10 mouse cellular contexts compared by ENCODE assay signal in genomic region chr2:110950432-110950803, GRCm38 (mm10). TPM values are rescaled to one million over a fixed set of nuclear protein-coding genes. Genes with fewer than 3 reads are reported as not detected.
DNase-seq lines count a peak whose midpoint lies in the region; ATAC-seq and TF ChIP-seq lines count a peak whose summit lies in the region.
"Had no signal": no experiment of that assay in that cellular context is flagged by ENCODE, and none has a peak within 500 bp of the region (broad histone marks: within the 10 kb centered on the region; RNA-seq: fewer than 3 reads in every experiment).

No protein-coding gene starts in this region.

- no peaks in the 10 kb centered on the region for H3K27me3 ChIP-seq in kidney, postnatal 0 days (ENCODE audit: insufficient read depth, low read length)
- 0 out of 2 replicates have a peak, but pooled peaks cover 1% of the 10 kb centered on the region for H3K27me3 ChIP-seq in kidney, adult 2 months (replicated peaks; ENCODE audit: control insufficient read depth, insufficient read depth, low read length)
- H3K27me3 ChIP-seq in forebrain, embryonic 10.5 days (ENCODE audit: poor library complexity, severe bottlenecking), result no peaks in the 10 kb centered on the region
- no peaks in the 10 kb centered on the region for H3K27me3 ChIP-seq in intestine, embryonic 15.5 days (replicated peaks)
- H3K27me3 ChIP-seq in neural tube, embryonic 15.5 days (replicated peaks), result no peaks in the 10 kb centered on the region
- no peaks in the 10 kb centered on the region for H3K27me3 ChIP-seq in thymus, adult 2 months (ENCODE audit: control insufficient read depth, insufficient read depth, low read length)
- H3K27me3 ChIP-seq: liver, embryonic 13.5 days had no signal

- no peaks in the 10 kb centered on the region for H3K4me1 ChIP-seq in kidney, postnatal 0 days (replicated peaks; ENCODE audit: insufficient read depth, low read length)
- H3K4me1 ChIP-seq in kidney, adult 2 months (ENCODE audit: control insufficient read depth, insufficient read depth, low read length), result no peaks in the 10 kb centered on the region
- peaks cover 17% of the 10 kb centered on the region for H3K4me1 ChIP-seq in forebrain, embryonic 10.5 days
- H3K4me1 ChIP-seq in intestine, embryonic 15.5 days (replicated peaks), result no peaks in the 10 kb centered on the region
- peaks cover 10% of the 10 kb centered on the region for H3K4me1 ChIP-seq in neural tube, embryonic 15.5 days
- no peaks in the 10 kb centered on the region for H3K4me1 ChIP-seq in thymus, adult 2 months (replicated peaks; ENCODE audit: control insufficient read depth, insufficient read depth, low read length)
- H3K4me1 ChIP-seq: liver, embryonic 13.5 days had no signal

- H3K4me3 ChIP-seq in kidney, postnatal 0 days (replicated peaks; ENCODE audit: low read depth, low read length), result no peak overlapping the region
- H3K4me3 ChIP-seq in kidney, adult 2 months (ENCODE audit: insufficient read depth, low read depth, low read length), result no peak overlapping the region
- peak overlapping the region; percentile 56 for H3K4me3 ChIP-seq in forebrain, embryonic 10.5 days
- no peak overlapping the region for H3K4me3 ChIP-seq in intestine, embryonic 15.5 days (replicated peaks)
- H3K4me3 ChIP-seq in neural tube, embryonic 15.5 days (replicated peaks), result peak overlapping the region; percentile 42
- H3K4me3 ChIP-seq in thymus, adult 2 months (ENCODE audit: control insufficient read depth, insufficient read depth, low read length), result no peak overlapping the region
- H3K4me3 ChIP-seq: erythroblast, embryonic 14.5 days; liver, embryonic 13.5 days had no signal

- WGBS in kidney, postnatal 0 days, result 56% methylated on average over 3 of the region's 3 CpGs
- 52% methylated on average over 3 of the region's 3 CpGs for WGBS in kidney, adult 2 months
- WGBS in forebrain, embryonic 10.5 days, result 61% methylated on average over 3 of the region's 3 CpGs
- WGBS in intestine, embryonic 15.5 days, result 53% methylated on average over 3 of the region's 3 CpGs
- WGBS in neural tube, embryonic 15.5 days, result 63% methylated on average over 3 of the region's 3 CpGs
- WGBS in thymus, adult 2 months, result 74% methylated on average over 3 of the region's 3 CpGs

- ATAC-seq in kidney, postnatal 0 days (replicated peaks; ENCODE audit: low FRiP score, low read depth), result no peak
- ATAC-seq in intestine, embryonic 15.5 days, result no peak
- peak; percentile 41; the same call in 1 of the 2 replicates for ATAC-seq in neural tube, embryonic 15.5 days (ENCODE audit: low FRiP score)

- no peaks in the 10 kb centered on the region for H3K36me3 ChIP-seq in kidney, postnatal 0 days (ENCODE audit: insufficient read depth, low read length)
- no peaks in the 10 kb centered on the region for H3K36me3 ChIP-seq in kidney, adult 2 months (ENCODE audit: control insufficient read depth, insufficient read depth, low read length)
- H3K36me3 ChIP-seq in forebrain, embryonic 10.5 days (replicated peaks), result no peaks in the 10 kb centered on the region
- H3K36me3 ChIP-seq in intestine, embryonic 15.5 days, result no peaks in the 10 kb centered on the region
- no peaks in the 10 kb centered on the region for H3K36me3 ChIP-seq in neural tube, embryonic 15.5 days
- H3K36me3 ChIP-seq in thymus, adult 2 months (ENCODE audit: control insufficient read depth, insufficient read depth, low read length), result no peaks in the 10 kb centered on the region
- H3K36me3 ChIP-seq: liver, embryonic 13.5 days had no signal

- H3K4me2 ChIP-seq in kidney, postnatal 0 days (ENCODE audit: low read length), result peak overlapping the region; percentile 50
- H3K4me2 ChIP-seq in intestine, embryonic 15.5 days (replicated peaks), result peak overlapping the region; percentile 59
- H3K4me2 ChIP-seq in neural tube, embryonic 15.5 days, result peak overlapping the region; percentile 67

- no peak for TF ChIP-seq CTCF in kidney, postnatal 0 days (IDR thresholded peaks at IDR 0.05; ENCODE audit: low read depth)
- no peak for TF ChIP-seq CTCF in kidney, adult 2 months (conservative IDR thresholded peaks at IDR 0.05; ENCODE audit: insufficient read depth, insufficient read length, low read depth, low read length)
- no peak for TF ChIP-seq CTCF in thymus, adult 2 months (IDR thresholded peaks at IDR 0.05; ENCODE audit: borderline replicate concordance, control insufficient read depth, extremely low read depth, insufficient read depth, low read length, poor library complexity)

- H3K9ac ChIP-seq in kidney, postnatal 0 days (ENCODE audit: low read depth, low read length), result no peak overlapping the region
- H3K9ac ChIP-seq in intestine, embryonic 15.5 days, result no peak overlapping the region
- H3K9ac ChIP-seq in neural tube, embryonic 15.5 days (replicated peaks), result 0 out of 2 replicates have a peak overlapping the region, but pooled peaks have one; percentile 37
- H3K9ac ChIP-seq: liver, embryonic 13.5 days had no signal

- H3K9me3 ChIP-seq in kidney, postnatal 0 days (replicated peaks; ENCODE audit: low read length), result no peaks in the 10 kb centered on the region
- no peaks in the 10 kb centered on the region for H3K9me3 ChIP-seq in forebrain, embryonic 10.5 days
- no peaks in the 10 kb centered on the region for H3K9me3 ChIP-seq in intestine, embryonic 15.5 days
- H3K9me3 ChIP-seq in neural tube, embryonic 15.5 days (replicated peaks), result no peaks in the 10 kb centered on the region
- H3K9me3 ChIP-seq: liver, embryonic 13.5 days had no signal

- DNase-seq in kidney, postnatal 0 days (ENCODE audit: low spot score), result no peak
- DNase-seq in kidney, adult 2 months, result no peak
- DNase-seq in forebrain, embryonic 10.5 days (ENCODE audit: extremely low spot score, low spot score), result no peak
- DNase-seq in thymus, adult 2 months, result no peak
- DNase-seq in left cerebral cortex, postnatal 4 days, result no peak
- DNase-seq in MN1 (ENCODE audit: low spot score), result no peak
- DNase-seq: liver, embryonic 13.5 days had no signal

- no peak overlapping the region for H3K27ac ChIP-seq in kidney, postnatal 0 days
- H3K27ac ChIP-seq in kidney, adult 2 months (ENCODE audit: insufficient read depth, low read depth, low read length), result no peak overlapping the region
- peak overlapping the region; percentile 79 for H3K27ac ChIP-seq in forebrain, embryonic 10.5 days
- no peak overlapping the region for H3K27ac ChIP-seq in intestine, embryonic 15.5 days
- H3K27ac ChIP-seq in neural tube, embryonic 15.5 days (replicated peaks), result no peak overlapping the region
- H3K27ac ChIP-seq in thymus, adult 2 months (ENCODE audit: control insufficient read depth, insufficient read depth, low read length), result no peak overlapping the region
- H3K27ac ChIP-seq: liver, embryonic 13.5 days had no signal

- intact Hi-C loops in left cerebral cortex, postnatal 4 days (cut with DNase I), result no loop called here

- TF ChIP-seq POLR2A in kidney, adult 2 months (IDR thresholded peaks at IDR 0.05; ENCODE audit: low read depth, low read length), result no peak
- TF ChIP-seq POLR2A in thymus, adult 2 months (IDR thresholded peaks at IDR 0.05; ENCODE audit: control insufficient read depth, extremely low read depth, insufficient read depth, low read length, poor library complexity), result no peak

RNA-seq across cellular contexts. Expression of gene Ano3, which starts 0.3 kb away (rescaled TPM):
- polyA plus RNA-seq in kidney, postnatal 0 days (2015; fragmentation: Nextera tagmentation; extraction: Ambion mirVana), result 0.50 and 0.57 TPM in 2 replicates
- polyA plus RNA-seq in kidney, adult 2 months (2012; rRNA removed), result 0.02 TPM in 1 of 2 replicates, not detected in the other
- 0.82 and 0.94 TPM in 2 replicates for polyA plus RNA-seq in forebrain, embryonic 10.5 days (2016; fragmentation: Nextera tagmentation; extraction: Ambion mirVana)
- polyA plus RNA-seq in intestine, embryonic 15.5 days (2015; fragmentation: Nextera tagmentation; extraction: Ambion mirVana), result 0.05 and 0.10 TPM in 2 replicates
- 0.84 and 0.92 TPM in 2 replicates for polyA plus RNA-seq in neural tube, embryonic 15.5 days (2015; fragmentation: Nextera tagmentation; extraction: Ambion mirVana)
- not detected in 2 replicates for polyA plus RNA-seq in thymus, adult 2 months (2012; rRNA removed)
- total RNA-seq in left cerebral cortex, postnatal 4 days (2021), result 1 to 10 TPM; 6.4 to 7.0 TPM
- polyA plus RNA-seq: erythroblast, embryonic 14.5 days; liver, embryonic 13.5 days had no signal

Comparison
In these comparisons a context has a peak if more than half of its experiments do, and no peak if none do; other contexts are left out.
1. H3K4me3 ChIP-seq: peak in forebrain, embryonic 10.5 days (single experiment) and neural tube, embryonic 15.5 days (single experiment); none in kidney, postnatal 0 days (single experiment), kidney, adult 2 months (single experiment), intestine, embryonic 15.5 days (single experiment) and thymus, adult 2 months (single experiment).
2. Peak in every context shown above with its lines, with median percentiles within 50 percentile points of each other: H3K4me2 ChIP-seq.